Mouse (Mus musculus): ENCODE data around the gene Prrg3. TPM values are rescaled to one million over a fixed set of nuclear protein-coding genes. Genes with fewer than 3 reads are reported as not detected.
"Not testable (repeated sequence)": the region's sequence is repeated elsewhere in the genome, so short reads cannot be mapped to it uniquely, and the experiment has no call there.

Prrg3 gene
- not detected for polyA plus RNA-seq (2017; shearing (Covaris generic))

DNA sequence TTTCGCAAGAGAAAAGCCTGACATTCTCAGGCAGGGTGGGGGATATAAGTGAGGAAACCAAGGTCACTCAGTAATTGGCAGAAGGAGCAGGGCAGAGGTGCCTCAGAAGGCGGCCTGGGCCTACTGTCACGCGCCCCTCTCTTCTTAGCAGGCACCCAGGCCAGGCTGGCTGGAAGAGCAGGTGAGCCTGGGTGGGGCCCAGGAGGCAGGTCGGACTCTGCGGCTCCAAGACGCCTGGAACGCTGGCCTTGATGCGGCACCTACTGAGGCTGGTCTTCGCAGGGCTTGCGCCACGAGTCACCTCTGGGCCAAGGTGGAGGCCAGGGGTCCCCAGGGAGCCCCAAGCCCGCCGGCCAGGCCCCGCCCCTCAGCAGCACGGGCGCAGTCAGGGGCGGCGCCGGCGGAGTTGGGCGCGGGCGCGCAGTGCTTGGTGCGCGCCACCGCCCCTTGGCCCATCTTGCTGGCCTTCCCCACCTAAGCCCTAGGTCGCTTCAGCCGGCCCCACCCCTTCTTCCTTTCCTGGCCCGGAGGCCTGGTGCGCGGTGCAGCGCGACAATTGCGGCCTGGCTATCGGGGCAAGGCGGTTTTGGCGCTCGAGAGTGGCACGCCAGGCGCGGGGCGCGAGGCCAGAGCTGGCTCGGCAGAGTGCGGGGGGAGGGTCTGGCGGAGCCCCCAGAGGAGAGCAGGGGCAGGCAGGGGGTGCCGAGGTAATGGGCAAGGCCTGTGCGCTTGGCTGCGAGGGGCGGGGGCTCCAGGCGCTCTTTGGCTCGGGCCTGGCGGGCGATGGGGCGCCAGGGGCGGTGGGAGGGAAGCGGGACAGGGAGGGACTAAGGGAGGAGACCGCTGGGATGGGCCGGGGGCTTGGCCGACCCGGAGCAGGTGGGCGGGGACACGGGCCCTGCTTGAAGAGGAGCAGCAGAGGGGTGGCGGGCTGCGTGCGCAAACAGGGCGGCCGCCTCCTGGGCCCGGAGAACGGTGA, at the start of gene Prrg3:
Gene Prrg3 (plus strand): TSS at position 552 of the 979 bp plus-strand sequence.
- no peak for ATAC-seq

DNA sequence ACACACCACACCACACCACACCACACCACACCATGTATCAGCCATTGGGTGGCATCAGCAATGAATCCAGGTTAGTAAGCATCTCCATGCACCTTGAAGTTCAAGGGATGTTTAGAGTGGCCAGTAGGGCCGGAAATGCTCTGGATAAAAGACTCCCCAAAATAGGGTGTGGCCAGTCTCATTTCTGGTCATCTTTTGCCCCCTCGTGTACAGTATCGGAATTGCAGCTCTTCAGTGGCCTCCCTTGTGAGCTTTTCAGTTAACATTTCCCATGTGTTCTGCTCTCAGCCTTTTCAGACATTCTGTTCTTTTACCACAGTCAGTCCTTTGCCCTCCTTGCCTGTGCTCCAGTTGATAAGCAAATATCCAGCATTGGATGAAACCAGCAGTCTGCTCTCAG, 15.8 kb upstream of the Prrg3 start:
- ATAC-seq, result peak; percentile 43

DNA sequence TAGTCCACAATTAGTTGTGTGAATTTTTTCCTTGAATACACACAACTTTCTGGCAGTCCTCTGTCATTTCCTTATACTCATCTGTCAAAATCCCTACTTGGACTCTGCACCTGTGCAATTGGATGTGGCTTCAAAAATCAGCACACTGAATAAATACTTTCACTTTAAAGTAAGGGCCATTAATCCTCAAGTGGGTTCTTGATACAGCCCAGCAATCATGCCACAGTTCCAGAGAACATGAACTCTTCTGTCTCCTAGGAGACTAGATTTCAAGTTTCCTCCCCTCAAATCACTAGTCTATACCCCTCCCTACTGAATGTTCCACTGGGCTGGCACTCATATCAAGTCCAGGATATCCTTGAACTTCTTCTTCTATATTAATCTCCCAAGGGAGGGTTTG, 4.1 kb upstream of the Prrg3 start:
- ATAC-seq, result no peak

DNA sequence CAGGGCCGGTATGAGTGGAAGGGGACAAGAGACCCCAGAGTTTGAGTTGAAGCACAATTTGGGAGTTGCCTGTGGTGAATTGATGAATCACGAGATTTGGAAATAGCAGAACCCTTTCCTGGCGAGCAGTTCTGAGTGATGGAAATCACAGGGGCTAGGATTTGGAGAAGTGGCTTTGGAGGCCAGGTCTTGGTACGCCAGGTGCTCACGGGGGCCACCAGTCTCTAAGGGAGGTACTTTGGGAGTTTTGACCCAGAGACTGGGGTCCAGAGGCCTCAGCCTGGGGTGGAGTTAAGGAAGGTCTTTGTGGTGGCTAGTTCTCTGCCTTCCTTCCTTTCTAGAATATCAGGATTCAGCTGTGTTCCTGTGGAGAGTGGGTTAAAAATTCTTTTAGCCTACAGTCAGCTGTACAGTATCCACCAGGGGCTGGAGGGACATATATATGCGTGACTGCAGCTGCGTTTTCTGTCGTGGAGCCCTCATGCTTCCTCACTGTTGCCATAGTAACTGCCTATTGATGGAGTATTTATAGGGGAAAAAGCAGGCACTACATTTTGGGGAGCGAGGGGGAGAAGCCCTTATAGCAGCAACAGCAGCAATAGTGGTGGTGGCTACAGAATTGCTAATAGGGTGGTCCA, 970 bp downstream of the Prrg3 start:
- no peak for ATAC-seq

DNA sequence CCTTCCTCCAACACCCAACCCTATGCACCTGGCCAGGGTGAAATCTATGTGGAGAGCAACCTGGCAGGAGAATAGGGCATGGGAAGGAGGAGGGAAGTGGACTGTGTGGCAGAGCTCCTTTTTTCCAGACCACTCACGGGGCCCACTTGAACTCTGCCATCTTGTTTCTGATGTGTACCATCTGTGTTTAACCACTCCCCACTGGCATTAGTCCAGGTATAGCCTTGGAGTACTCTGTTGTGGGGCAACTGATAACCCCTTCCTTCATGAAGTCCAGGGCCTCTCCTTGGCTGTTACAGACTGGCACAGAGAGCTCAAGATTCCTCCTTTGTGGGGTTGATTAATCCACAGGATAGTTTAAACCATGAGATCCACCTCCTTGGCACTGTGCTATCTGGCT, 5.8 kb downstream of the Prrg3 start:
- no peak for ATAC-seq

DNA sequence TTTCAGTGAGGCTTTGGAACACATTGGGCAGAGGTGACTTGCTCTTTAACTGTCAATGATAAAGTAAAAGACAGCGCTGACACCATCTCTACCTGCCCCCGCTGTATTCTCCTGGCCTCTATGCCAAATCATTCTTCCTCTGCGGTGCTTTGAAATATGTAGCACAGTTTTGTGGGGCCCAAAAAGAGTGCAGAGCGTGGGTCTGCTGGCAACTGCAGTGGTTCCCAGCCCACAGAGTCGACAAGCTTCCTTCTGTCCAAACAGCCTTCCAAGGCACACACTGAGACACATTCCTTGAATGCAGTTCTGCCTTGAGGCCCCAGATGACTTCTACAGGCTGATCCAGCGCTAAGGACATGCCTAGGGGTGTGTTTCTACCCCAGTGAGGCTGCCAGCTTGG, 6.4 kb downstream of the Prrg3 start:
- ATAC-seq, result no peak

DNA sequence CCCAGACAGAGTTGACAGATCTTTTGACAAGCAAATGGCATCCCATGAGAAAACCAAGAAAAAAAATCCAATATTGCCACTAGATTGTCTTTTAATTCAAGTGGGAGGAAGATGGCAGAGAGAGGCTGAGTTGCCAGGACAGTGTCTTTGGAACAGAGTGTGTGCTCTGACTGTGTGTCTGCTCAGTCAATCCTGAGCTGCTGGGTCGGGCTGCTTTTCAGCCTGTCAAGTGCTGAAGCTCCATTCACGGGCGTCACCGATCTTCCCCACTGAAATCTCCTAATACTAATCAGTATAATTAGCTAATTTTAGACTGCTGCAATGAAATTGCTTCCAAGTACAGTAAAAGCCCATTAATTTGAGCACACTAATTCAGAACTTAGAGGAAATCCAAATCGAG, 8.9 kb downstream of the Prrg3 start:
- ATAC-seq, result no peak

DNA sequence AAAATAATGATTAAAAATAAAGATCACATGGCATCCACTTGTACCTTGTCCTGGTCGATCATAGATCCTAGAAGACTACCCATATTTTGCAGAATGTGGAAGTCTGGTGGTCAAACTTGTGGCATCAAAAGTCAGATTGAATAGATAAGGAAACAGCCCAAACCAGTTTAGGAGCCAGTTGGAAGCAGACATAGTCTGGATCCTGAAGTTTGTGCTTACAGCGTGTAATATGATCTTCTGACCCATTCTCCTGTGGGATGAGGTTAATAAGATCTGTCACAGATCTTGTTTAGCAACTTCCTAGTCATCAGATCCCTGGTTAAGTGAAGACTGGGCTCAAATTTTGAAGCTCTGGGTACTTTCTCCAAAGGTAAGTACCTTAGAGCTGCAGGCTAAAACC, 10.3 kb downstream of the Prrg3 start, which contains the start of gene Fate1:
Gene Fate1 (plus strand): TSS at position 301 of the 400 bp plus-strand sequence.
- ATAC-seq, result no peak

DNA sequence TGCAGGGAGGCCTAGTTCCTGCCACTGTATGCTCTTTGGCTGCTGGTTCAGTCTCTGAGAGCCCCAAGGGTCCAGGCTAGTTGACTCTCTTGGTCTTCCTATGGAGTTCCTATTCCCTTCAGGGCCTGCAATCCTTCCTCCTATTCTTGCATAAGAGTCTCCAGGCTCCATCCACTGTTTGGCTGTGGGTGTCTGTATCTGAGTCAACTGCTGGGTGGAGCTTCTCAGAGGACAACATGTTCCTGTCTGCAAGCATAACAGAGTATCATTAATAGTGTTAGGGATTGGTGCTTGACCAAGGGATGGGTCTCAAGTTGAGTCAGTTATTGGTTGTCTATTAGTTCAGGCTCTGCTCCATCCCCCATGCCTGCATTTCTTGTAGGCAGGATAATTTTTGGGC, 15.3 kb downstream of the Prrg3 start:
- ATAC-seq, result not testable (repeated sequence)

DNA sequence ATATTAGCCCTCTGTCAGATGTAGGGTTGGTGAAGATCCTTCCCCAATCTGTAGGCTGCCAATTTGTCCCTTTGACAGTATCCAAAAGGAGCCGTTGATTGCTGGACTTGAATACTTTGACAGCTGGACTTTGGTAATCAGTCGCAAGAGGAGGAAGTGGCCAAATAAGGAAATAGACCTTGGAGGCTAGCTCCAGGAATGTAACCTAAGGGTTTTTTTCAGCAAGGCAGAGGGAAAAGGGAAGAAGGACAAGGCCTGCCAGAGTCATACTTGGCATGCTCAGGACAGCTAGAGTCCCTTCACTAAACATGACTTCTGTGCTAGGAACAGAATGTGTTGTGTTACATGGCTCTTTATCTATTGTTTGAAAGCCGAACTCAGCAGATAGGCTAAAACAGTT, 18.0 kb downstream of the Prrg3 start:
- no peak for ATAC-seq

DNA sequence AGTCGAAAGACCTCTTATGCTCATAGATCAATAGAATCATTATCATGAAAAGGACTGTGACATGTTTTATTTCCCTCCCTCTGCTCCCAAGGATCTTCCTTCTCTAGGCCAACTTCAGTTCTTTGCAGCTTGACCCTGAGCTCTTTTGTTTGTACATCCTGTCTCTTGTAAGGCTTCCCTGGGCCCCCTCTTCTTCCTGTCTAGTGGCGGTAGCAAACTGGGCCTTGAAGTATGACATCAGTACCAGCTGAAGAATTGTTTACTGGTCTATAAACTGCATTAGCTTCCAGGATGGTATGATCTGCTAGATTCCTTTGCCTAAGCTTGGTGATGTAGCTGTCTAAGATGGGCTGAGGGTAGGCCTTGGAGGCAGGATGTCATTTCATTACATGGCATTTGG, 18.9 kb downstream of the Prrg3 start:
- no peak for ATAC-seq

DNA sequence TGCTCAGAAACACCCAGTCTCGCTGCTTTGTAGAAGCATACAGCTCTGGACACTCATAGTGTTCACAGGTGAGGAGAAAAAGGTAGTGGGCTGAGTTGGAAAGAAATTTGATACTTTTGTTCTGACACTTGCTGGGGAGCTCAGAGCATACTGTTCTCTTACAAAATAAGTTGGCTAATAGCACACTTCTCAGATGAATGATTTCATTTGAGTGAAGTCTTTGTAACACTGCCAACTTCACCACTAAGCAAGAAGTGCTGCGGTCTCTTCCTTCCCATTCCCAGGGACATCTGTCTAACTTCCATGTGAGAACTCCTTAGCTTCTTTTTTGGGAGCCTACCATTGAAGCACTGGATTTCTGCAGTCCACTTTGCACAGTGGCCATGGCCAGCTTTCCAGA, 20.8 kb downstream of the Prrg3 start:
- ATAC-seq, result no peak

DNA sequence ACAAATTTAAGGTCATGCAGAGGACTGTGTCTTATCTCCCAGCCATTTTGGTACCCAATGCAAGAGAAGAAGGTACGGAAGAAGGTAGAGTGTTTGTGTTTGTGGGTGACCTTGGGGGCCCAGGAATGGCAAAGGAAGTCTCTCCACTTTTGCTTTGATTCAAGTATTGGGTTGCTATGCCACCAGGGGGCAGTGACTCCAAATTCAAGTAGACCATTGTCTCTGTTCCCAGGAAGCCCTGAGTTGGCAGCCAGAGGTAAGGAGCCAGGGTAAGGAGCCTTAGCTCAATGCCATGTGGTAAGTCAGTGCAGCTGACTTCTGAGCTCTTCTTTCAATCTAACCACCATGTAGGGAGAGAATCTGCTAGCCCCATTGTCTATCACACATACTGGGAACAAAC, 21.4 kb downstream of the Prrg3 start:
- ATAC-seq, result no peak

DNA sequence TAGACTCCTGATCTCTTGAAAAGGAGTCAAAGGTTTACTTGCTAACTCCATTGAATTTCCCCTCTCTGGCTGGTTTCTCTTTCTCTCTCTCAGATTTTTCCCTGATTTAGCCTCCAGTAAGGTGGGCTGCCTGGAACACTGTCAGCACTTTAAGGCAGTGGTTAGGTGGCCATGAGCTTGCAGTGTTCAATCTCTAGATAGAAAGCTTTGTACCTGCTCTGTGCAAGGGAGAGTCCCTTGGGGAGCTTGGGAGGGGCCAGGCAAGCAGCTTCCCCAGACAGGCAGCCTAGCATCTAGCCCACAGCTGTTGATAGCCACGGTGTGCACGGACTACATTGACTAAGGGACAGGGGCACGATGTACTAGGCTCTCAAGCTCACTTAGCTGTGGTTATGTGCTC, 29.1 kb downstream of the Prrg3 start, which contains the start of gene Cnga2:
Gene Cnga2 (plus strand): TSS at position 301 of the 400 bp plus-strand sequence.
- no peak for ATAC-seq

DNA sequence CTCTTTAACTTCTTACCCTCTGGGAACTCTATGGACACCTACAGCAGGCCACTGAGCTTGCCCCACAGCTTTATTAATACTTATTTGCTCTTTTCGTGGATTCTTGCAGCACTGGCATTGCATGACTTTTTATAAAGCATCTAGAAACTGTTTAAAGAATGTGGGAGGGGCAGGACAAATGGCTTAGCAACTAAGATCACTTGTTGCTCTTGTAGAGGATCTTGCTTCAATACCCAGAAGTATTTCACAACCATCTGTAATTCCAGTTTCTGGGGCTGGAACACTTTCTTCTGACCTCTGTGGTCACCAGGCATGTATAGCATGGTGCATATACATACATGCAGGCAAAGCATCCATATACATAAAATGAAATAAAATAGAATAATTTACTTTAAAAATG, 33.5 kb downstream of the Prrg3 start:
- ATAC-seq, result no peak

DNA sequence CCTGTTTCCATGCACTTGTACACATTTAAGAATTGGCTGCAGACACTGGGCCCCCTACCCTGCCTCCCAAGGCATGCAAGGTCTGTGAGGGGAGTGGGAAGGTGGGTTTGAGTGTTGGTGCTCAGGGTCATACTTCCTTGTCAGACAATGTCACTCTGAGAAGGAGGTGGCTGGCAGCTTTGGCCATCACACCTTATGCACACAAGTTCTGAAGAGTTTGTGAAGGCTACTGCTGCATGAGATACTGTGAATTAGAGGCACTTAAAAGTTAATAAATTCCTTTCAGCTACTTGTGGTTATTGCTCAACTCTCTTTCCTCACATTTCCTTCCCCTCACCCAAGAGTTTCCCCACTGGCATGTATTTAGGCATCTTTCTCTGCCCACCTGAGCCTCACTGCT, 47.5 kb downstream of the Prrg3 start:
- no peak for ATAC-seq

DNA sequence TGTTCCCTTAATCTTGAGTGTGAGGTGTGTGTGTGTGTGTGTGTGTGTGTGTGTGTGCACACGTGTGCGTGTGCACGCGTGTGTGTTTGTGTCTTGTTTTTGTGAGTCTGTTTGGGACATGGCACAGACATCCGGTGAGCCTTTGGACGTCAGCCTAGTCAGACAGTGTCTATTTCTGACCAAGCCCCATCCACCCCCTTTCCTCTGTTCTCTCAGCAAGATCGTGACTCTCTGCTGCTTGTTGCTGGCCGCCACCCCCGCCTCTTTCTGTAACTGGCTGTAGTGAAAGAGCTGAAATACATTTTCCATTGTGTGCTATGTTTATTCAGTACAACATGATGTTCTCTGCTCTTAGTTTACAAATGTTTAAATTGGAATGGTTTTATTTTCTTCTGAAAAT, 49.8 kb downstream of the Prrg3 start:
- ATAC-seq, result no peak

DNA sequence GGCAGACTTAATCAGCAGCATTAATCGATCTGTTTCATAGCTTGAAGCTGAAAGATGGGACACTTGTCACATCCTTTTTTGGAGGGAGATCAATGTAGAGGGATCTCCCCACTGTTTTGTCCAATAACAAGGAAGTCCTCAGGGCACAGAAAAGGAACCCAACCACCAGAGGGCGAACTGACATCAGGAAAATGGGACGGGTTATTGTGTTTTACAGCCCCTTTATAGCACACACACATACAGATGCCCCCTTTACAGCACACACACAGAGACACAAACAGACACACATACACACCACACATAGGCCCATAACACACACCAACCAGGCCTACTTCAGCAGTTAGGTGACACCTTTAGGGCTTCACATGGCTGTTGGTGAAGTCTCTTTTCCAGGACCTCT, 50.4 kb downstream of the Prrg3 start:
- ATAC-seq, result no peak

DNA sequence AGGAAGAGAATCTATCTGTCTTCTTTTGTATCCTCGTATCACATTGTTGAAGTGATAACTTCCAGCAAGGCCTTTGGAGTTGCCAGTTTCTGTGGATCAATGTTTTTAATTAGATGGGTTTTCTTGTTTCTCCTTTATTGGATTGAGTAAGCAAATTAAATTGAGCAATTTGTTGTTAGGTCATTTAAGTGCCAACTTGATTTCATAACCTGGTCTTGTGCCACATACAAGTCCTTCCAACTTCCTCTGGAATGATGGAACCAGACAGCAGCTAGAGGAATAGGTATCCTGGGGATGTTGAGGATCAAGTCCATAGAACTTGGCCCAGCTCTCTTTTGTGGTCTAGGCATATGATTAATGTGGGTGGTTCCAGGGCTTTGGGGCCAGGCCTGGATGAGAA, 59.8 kb downstream of the Prrg3 start:
- ATAC-seq, result no peak
